Mouse (Mus musculus) cerebellum, postnatal 4 days (tissue): ENCODE data around the gene Hoxa10.

Experiments
- DNase-seq, 2 experiments: peaks; one replicate each; pipeline ENCODE4 v3.0.0; 2022; ENCODE audit warnings: low spot score in 2 of 2, mixed read lengths in 1 of 2

Hoxa10 gene

GRCm38 (mm10) chr6:52263321-52263585 lies 22.6 kb upstream of the Hoxa10 start:
- DNase-seq, result no peak

GRCm38 (mm10) chr6:52262463-52263320 lies 22.0 kb upstream of the Hoxa10 start:
- peak in 1 of 2 experiments; percentile 10 for DNase-seq

- DNase-seq, result peak in 1 of 2 experiments; percentile 16
These were observed 21.3 kb upstream of the Hoxa10 start for GRCm38 (mm10) chr6:52261751-52262462.

GRCm38 (mm10) chr6:52260654-52261575 lies 20.3 kb upstream of the Hoxa10 start, which contains the start of gene Hoxa13:
TSS of gene Hoxa13 (minus strand) at chr6:52260880.
- peak in 1 of 2 experiments; percentile 7 for DNase-seq

GRCm38 (mm10) chr6:52259811-52260261 lies 19.2 kb upstream of the Hoxa10 start:
- DNase-seq, result no peak

GRCm38 (mm10) chr6:52259081-52259790 lies 18.6 kb upstream of the Hoxa10 start:
- DNase-seq, result no peak

GRCm38 (mm10) chr6:52256956-52257355 lies 16.3 kb upstream of the Hoxa10 start:
- peak; percentile 65 to 84 for DNase-seq

- no peak for DNase-seq
These were observed 13.2 kb upstream of the Hoxa10 start for GRCm38 (mm10) chr6:52253511-52254500.

GRCm38 (mm10) chr6:52252775-52253376 lies 12.2 kb upstream of the Hoxa10 start:
- no peak for DNase-seq

GRCm38 (mm10) chr6:52252016-52252774 lies 11.5 kb upstream of the Hoxa10 start:
- no peak for DNase-seq

- peak in 1 of 2 experiments; percentile 14 for DNase-seq
These were observed 10.7 kb upstream of the Hoxa10 start for GRCm38 (mm10) chr6:52251177-52251879.

- peak in 1 of 2 experiments; percentile 6 for DNase-seq
These were observed 9.2 kb upstream of the Hoxa10 start for GRCm38 (mm10) chr6:52249826-52250225.

GRCm38 (mm10) chr6:52249415-52249738 lies 8.7 kb upstream of the Hoxa10 start:
- peak in 1 of 2 experiments; percentile 16 for DNase-seq

GRCm38 (mm10) chr6:52248638-52249414 lies 8.2 kb upstream of the Hoxa10 start:
- DNase-seq, result peak in 1 of 2 experiments; percentile 16

- peak in 1 of 2 experiments; percentile 13 for DNase-seq
These were observed 7.3 kb upstream of the Hoxa10 start for GRCm38 (mm10) chr6:52247766-52248637.

GRCm38 (mm10) chr6:52246916-52247315 lies 6.3 kb upstream of the Hoxa10 start:
- DNase-seq, result no peak
